Mouse (Mus musculus): ENCODE results near the gene Ndufaf3.

- TF ChIP-seq CTCF (IDR thresholded peaks at IDR 0.05; ENCODE audit: control insufficient read depth, insufficient read depth, low read length), result no peak
- TF ChIP-seq POLR2A (IDR thresholded peaks at IDR 0.05; ENCODE audit: borderline replicate concordance, control insufficient read depth, low read depth, low read length), result no peak
These were observed 1.1 kb downstream of the Ndufaf3 start for GRCm38 (mm10) chr9:108565881-108566814.
